8 mouse cellular contexts compared by ENCODE assay signal in genomic region chr3:103392613-103393258, GRCm38 (mm10).
A peak's percentile ranks its signal among the peaks of the same experiment; 100 is the strongest.
DNase-seq lines count a peak whose midpoint lies in the region; ATAC-seq and TF ChIP-seq lines count a peak whose summit lies in the region.

No protein-coding gene starts in this region.

- TF ChIP-seq POLR2A in liver, adult 2 months (IDR thresholded peaks at IDR 0.05; ENCODE audit: extremely low read depth, insufficient read depth, low read length): no peak
- TF ChIP-seq POLR2A in bone marrow, adult 2 months (IDR thresholded peaks at IDR 0.05; ENCODE audit: borderline replicate concordance, control insufficient read depth, low read depth, low read length): no peak

- H3K9ac ChIP-seq in liver, adult 2 months (ENCODE audit: low read depth, low read length): no peak overlapping the region
- no peak overlapping the region for H3K9ac ChIP-seq in embryonic facial prominence, embryonic 14.5 days (ENCODE audit: low read depth, low read length)
- no peak overlapping the region for H3K9ac ChIP-seq in hindbrain, embryonic 12.5 days
- H3K9ac ChIP-seq in midbrain, postnatal 0 days (replicated peaks; ENCODE audit: low read length, poor library complexity, severe bottlenecking): no peak overlapping the region

- ATAC-seq in embryonic facial prominence, embryonic 14.5 days (ENCODE audit: low read depth): peak; percentile 83
- ATAC-seq in hindbrain, embryonic 12.5 days (ENCODE audit: low FRiP score): peak; percentile 80
- peak; percentile 78 for ATAC-seq in midbrain, postnatal 0 days (ENCODE audit: low FRiP score)

- H3K4me1 ChIP-seq in liver, adult 2 months (ENCODE audit: control insufficient read depth, insufficient read depth, low read length): no peaks in the 10 kb centered on the region
- H3K4me1 ChIP-seq in bone marrow, adult 2 months (ENCODE audit: control insufficient read depth, insufficient read depth, low read length): peaks cover 2% of the 10 kb centered on the region; the same call in 1 of the 2 replicates
- no peaks in the 10 kb centered on the region for H3K4me1 ChIP-seq in embryonic facial prominence, embryonic 14.5 days (ENCODE audit: control insufficient read depth, insufficient read depth, low read length)
- peaks cover 2% of the 10 kb centered on the region; the same call in 1 of the 2 replicates for H3K4me1 ChIP-seq in hindbrain, embryonic 12.5 days
- H3K4me1 ChIP-seq in midbrain, postnatal 0 days (ENCODE audit: insufficient read depth, low read length): no peaks in the 10 kb centered on the region

- H3K79me2 ChIP-seq in liver, adult 2 months (ENCODE audit: control insufficient read depth, insufficient read depth, low read length): no peaks in the 10 kb centered on the region

- no peak overlapping the region for H3K4me3 ChIP-seq in liver, adult 2 months (ENCODE audit: insufficient read depth, low read depth, low read length)
- no peak overlapping the region for H3K4me3 ChIP-seq in bone marrow, adult 2 months (replicated peaks; ENCODE audit: control insufficient read depth, low read depth, low read length)
- H3K4me3 ChIP-seq in embryonic facial prominence, embryonic 14.5 days (ENCODE audit: low read depth, low read length): no peak overlapping the region
- H3K4me3 ChIP-seq in hindbrain, embryonic 12.5 days: no peak overlapping the region
- no peak overlapping the region for H3K4me3 ChIP-seq in midbrain, postnatal 0 days (ENCODE audit: low read depth, low read length)

- H3K9me3 ChIP-seq in embryonic facial prominence, embryonic 14.5 days (ENCODE audit: control insufficient read depth, low read length): no peaks in the 10 kb centered on the region
- H3K9me3 ChIP-seq in hindbrain, embryonic 12.5 days (replicated peaks): no peaks in the 10 kb centered on the region
- H3K9me3 ChIP-seq in midbrain, postnatal 0 days (ENCODE audit: low read length): no peaks in the 10 kb centered on the region

- DNase-seq in liver, adult 2 months (ENCODE audit: extremely low read depth, low read depth, low spot score): peak; percentile 15
- DNase-seq in liver: no peak
- DNase-seq in embryonic facial prominence, embryonic 14.5 days (ENCODE audit: low spot score): peak; percentile 76
- DNase-seq in left cerebral cortex, postnatal 36 days (ENCODE audit: low spot score in 2 of 2): peak; percentile 14 to 27
- DNase-seq in midbrain, postnatal 0 days (ENCODE audit: low spot score): peak; percentile 84
- no peak for DNase-seq in gastrocnemius, postnatal 10 days

- WGBS in liver, adult 2 months: 5% methylated on average over 3 of the region's 3 CpGs
- 6% methylated on average over 3 of the region's 3 CpGs for WGBS in bone marrow, adult 2 months
- 7% methylated on average over 3 of the region's 3 CpGs for WGBS in embryonic facial prominence, embryonic 14.5 days
- WGBS in hindbrain, embryonic 12.5 days: 4% methylated on average over 3 of the region's 3 CpGs
- WGBS in midbrain, postnatal 0 days: 3% methylated on average over 3 of the region's 3 CpGs

- H3K4me2 ChIP-seq in embryonic facial prominence, embryonic 14.5 days (ENCODE audit: low read depth, low read length): no peak overlapping the region
- no peak overlapping the region for H3K4me2 ChIP-seq in hindbrain, embryonic 12.5 days (replicated peaks)
- H3K4me2 ChIP-seq in midbrain, postnatal 0 days (ENCODE audit: low read depth, low read length, poor library complexity, severe bottlenecking): no peak overlapping the region

- H3K27ac ChIP-seq in liver, adult 2 months (replicated peaks; ENCODE audit: insufficient read depth, low read depth, low read length): no peak overlapping the region
- no peak overlapping the region for H3K27ac ChIP-seq in bone marrow, adult 2 months (ENCODE audit: control insufficient read depth, insufficient read depth, low read depth, low read length, poor library complexity)
- H3K27ac ChIP-seq in embryonic facial prominence, embryonic 14.5 days (replicated peaks; ENCODE audit: low read depth, low read length): no peak overlapping the region
- H3K27ac ChIP-seq in hindbrain, embryonic 12.5 days: no peak overlapping the region
- no peak overlapping the region for H3K27ac ChIP-seq in midbrain, postnatal 0 days (ENCODE audit: low read depth, low read length)

- peak; percentile 45 for TF ChIP-seq CTCF in liver, adult 2 months (IDR thresholded peaks at IDR 0.05; ENCODE audit: low read depth, low read length)
- TF ChIP-seq CTCF in bone marrow, adult 2 months (IDR thresholded peaks at IDR 0.05; ENCODE audit: control insufficient read depth, insufficient read depth, low read length): peak; percentile 38
- peak; percentile 98 for TF ChIP-seq CTCF in midbrain, postnatal 0 days (IDR thresholded peaks at IDR 0.05)

- H3K36me3 ChIP-seq in liver, adult 2 months (ENCODE audit: control insufficient read depth, insufficient read depth, low read length): no peaks in the 10 kb centered on the region
- H3K36me3 ChIP-seq in embryonic facial prominence, embryonic 14.5 days (ENCODE audit: control insufficient read depth, insufficient read depth, low read length): no peaks in the 10 kb centered on the region
- H3K36me3 ChIP-seq in hindbrain, embryonic 12.5 days: no peaks in the 10 kb centered on the region
- no peaks in the 10 kb centered on the region for H3K36me3 ChIP-seq in midbrain, postnatal 0 days (ENCODE audit: insufficient read depth, low read length)

- intact Hi-C loops in left cerebral cortex, postnatal 36 days (cut with DNase I): loop anchor here (2.0 kb wide), 1 partner anchor 346 kb away; the partner anchor contains the start of genes Gm10964 and Olfml3

- no peaks in the 10 kb centered on the region for H3K27me3 ChIP-seq in liver, adult 2 months (ENCODE audit: control insufficient read depth, insufficient read depth, low read length)
- H3K27me3 ChIP-seq in embryonic facial prominence, embryonic 14.5 days (replicated peaks; ENCODE audit: control insufficient read depth, insufficient read depth, low read length): no peaks in the 10 kb centered on the region
- no peaks in the 10 kb centered on the region for H3K27me3 ChIP-seq in hindbrain, embryonic 12.5 days
- no peaks in the 10 kb centered on the region for H3K27me3 ChIP-seq in midbrain, postnatal 0 days (ENCODE audit: insufficient read depth, low read length)

Comparison
In these comparisons a context has a peak if more than half of its experiments do, and no peak if none do; other contexts are left out.
1. DNase-seq: peak in liver, adult 2 months (single experiment), embryonic facial prominence, embryonic 14.5 days (single experiment), left cerebral cortex, postnatal 36 days (2 of 2) and midbrain, postnatal 0 days (single experiment); none in liver (single experiment) and gastrocnemius, postnatal 10 days (single experiment).
2. CTCF ChIP-seq: peak in every context shown above with its lines; median percentile 98 in midbrain, postnatal 0 days; 45 in liver, adult 2 months; 38 in bone marrow, adult 2 months.
3. Peak in every context shown above with its lines, with median percentiles within 50 percentile points of each other: ATAC-seq.